Mouse (Mus musculus): Measurements from ENCODE around the gene Stpg1.

Stpg1 gene

DNA sequence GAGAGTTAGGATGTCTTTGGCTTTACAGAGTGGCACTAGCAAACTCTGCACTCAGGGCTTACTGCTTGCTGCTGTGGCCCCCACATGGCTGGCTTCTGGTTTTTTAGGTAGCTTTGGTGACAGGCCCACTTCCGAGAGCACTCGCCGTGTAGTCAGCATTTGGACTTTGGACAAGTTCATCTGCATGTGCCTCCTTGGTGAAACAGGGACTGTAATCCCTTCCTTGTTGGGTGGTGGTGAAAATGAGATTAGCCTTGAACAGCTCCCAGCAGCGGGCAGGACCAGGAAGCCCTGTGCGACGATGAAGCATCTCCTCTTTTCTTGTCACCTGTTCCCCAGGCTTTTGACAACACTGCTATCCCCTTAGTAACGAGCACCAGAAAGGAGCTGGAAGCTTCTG, 19.3 kb downstream of the Stpg1 start:
- DNase-seq (ENCODE audit: low spot score in 2 of 2) = no peak

- no peak for DNase-seq (ENCODE audit: low spot score in 2 of 2)
Observed at GRCm38 (mm10) chr4:135514925-135515324, 20.3 kb downstream of the Stpg1 start.

- peak in 1 of 2 experiments; percentile 42 for DNase-seq (ENCODE audit: low spot score in 2 of 2)
Observed at GRCm38 (mm10) chr4:135516351-135517316, 22.0 kb downstream of the Stpg1 start.

DNA sequence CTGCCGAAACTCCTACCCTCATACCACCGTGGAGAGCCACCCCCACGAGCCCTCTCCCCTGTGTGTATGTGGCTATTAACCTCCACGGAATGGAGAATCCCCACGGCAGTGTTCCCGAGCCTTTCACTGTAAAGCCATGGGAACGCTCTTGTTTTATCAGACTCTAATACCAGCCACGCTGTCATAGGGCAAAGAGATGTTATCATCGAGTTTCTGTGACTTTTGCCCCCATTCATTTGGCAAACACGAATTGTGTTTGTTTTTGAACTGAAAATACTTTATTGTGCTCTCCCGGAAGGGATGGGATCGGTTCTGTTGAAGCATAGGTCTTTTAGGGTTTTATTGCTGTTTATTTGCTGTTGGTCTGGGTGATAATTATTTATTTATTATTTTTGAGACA, 23.5 kb downstream of the Stpg1 start:
- DNase-seq (ENCODE audit: low spot score in 2 of 2) = no peak

GRCm38 (mm10) chr4:135520421-135520820, 25.8 kb downstream of the Stpg1 start:
- DNase-seq (ENCODE audit: low spot score in 2 of 2) = no peak

DNA sequence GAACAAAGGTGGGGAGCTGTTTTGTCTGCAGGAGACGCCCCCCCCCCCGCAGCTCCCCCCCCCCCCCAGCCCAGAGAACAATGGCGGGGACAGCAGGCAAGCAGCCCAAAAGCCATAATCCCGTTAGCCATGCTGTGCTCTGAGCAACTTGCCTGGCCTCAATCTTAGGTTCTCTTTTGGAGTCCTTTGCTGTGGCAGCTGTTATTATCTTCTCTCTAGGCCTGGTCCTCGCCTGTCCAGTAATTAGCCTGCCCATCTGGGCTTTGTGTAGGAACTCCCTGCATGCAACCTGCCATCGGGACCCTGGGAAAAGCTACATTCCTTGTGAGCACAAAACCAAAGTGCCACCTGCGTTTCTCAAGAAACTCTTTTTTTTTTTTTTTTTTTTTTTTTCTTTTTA, 29.3 kb downstream of the Stpg1 start:
- no peak for DNase-seq (ENCODE audit: low spot score in 2 of 2)

GRCm38 (mm10) chr4:135525057-135525456, 30.5 kb downstream of the Stpg1 start:
- no peak for DNase-seq (ENCODE audit: low spot score in 2 of 2)

DNA sequence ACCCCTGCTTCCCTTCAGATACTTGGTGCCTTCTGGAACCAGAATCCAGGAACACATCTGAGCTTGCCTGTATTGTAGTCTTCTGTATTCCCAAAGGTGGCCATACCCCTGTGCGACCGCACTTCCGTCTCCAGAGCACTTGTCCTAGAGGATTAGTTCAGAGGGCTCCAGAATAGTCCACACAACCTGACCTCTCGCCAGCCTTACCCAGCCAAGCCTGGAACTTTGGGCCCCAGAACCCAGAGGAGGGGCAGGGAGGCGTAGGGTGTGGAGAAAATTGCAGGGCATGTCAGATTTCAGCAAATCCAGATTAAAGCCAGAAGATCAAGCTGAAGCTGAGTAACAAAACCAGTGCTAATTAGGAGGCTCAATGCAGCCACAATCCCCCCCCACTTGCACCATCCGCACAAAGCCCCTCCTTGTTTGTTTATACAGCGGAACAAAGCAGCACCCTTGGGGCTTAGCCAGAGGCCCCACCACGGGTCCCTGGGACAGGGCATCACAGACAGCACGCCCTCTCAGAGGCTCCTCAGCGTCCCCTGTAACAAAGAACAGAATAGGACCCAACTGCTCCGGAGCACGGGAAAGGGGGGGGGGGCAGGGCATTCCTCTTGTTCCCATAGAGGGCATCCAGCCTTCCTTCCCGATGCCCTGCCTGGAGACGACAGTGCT, 31.6 kb downstream of the Stpg1 start:
- DNase-seq (ENCODE audit: low spot score in 2 of 2) = no peak

GRCm38 (mm10) chr4:135530270-135530669, 35.7 kb downstream of the Stpg1 start:
- DNase-seq (ENCODE audit: low spot score in 2 of 2) = no peak

DNA sequence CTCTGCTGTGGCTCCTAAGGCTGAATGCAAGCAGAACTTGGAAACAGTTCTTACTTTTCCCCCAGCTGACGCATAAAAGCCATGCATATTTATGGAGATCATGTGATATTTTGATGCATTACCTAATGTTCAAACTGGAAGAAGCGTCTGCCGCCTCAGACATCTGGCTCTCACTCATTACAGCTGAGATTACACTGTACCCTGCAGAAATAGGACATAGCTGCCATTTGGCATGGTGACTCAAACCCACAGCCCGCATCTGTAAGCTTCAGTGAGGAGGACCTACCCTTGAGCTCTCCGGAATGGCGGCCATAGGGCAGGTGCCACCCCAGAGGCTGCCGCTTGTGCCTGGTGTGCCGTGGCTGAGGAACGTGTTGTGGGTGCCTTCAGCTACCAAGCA, 36.6 kb downstream of the Stpg1 start:
- DNase-seq (ENCODE audit: low spot score in 2 of 2) = no peak

DNA sequence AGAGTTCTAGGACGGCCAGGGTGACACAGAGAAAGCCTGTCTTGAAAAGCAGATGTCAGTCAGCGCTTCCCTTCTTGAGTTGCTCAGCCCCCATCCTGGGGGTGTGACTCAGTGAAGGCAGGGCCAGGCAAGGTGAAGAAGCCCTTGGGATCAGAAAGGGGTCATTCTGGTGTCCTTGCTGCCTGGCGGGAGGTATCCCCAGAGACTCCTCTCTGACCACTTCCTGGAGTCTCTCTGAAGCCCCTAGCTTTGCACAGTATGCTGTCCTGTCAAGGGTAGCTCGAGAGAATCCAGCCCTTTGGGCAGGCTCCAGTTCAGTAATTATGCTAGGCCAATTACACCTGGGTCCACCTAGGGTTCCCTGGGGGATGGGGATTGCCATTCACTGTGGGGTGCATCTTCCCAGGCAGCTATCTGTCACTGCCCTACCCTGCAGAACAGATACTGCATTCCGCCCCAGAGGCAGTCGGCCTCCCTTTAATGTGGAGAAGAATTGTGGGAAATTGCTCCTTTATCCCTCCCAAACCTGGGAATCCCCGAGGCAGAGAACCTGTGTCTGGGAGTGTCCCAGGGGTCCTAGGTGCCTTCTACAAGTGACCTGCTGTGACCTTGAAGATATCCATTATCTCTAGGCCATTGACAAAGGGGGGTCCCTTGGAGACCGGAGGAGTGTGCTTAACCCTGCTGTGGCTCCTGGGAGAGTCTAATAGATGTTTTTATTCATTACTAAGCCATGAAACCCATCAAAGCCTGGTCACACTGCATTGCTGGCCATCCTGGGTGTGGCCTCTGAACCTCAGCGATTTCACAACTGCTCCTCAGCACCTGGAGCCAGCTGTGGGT, 37.4 kb downstream of the Stpg1 start:
- DNase-seq (ENCODE audit: low spot score in 2 of 2) = no peak

GRCm38 (mm10) chr4:135533001-135533400, 38.4 kb downstream of the Stpg1 start:
- no peak for DNase-seq (ENCODE audit: low spot score in 2 of 2)

DNA sequence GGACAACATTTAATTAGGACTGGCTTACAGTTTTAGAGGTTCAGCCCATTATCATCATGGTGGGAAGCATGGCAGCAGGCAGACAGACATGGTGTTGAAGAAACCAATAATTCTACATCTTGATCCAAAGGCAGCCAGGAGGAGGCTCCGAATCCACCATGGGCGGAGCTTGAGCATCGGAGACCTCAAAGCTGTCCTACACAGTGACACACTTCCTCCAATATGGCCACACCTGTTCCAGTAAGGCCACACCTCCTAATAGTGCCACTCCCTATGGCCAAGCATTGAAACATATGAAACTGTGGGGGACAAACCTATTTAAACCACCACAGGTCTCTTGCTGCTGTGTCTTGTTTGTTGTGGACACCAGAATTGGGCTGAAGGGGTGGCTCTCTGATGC, 40.4 kb downstream of the Stpg1 start:
- no peak for DNase-seq (ENCODE audit: low spot score in 2 of 2)

DNA sequence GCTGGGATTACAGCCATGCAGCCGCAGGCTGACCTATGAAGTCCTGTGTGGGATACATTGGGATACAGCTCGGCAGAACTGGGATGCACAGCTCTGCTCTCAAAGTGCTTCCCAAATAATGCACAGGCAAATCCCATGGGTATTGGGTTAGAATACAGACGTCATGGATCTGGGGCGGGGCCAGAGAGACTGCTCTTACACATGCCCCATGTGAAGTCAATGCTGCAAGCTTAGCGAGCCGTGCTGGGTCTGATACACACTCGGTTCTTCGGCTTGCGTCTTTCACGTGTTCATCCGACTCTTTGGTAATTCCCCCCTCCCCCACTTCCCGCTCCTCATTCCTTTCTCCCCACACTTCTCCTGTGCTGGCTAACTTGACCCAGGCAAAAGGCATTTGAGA, 44.5 kb downstream of the Stpg1 start:
- no peak for DNase-seq (ENCODE audit: low spot score in 2 of 2)

- DNase-seq (ENCODE audit: low spot score in 2 of 2) = no peak
Observed at GRCm38 (mm10) chr4:135540057-135540456, 45.5 kb downstream of the Stpg1 start.

DNA sequence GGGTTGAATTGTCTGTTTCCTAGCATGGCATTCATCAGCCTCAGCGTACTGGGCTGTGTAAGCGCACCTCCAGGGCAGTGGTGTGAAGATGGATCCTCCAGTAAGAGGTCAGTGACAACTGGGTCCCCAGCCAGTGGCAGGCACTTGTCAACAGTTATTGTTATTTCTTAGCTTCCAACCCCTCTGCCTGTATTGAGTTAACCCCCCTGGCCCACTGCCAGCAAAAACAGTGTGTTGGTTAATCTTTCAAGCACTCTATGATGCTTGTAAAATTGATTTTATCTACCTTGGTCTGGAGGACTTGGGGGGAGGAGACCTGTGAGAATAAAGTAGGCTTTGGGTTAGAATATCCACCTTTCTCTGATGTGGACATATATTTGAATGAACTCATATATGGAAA, 49.7 kb downstream of the Stpg1 start:
- DNase-seq (ENCODE audit: low spot score in 2 of 2) = no peak

- DNase-seq (ENCODE audit: low spot score in 2 of 2) = no peak
Observed at GRCm38 (mm10) chr4:135545080-135545511, 50.5 kb downstream of the Stpg1 start.

DNA sequence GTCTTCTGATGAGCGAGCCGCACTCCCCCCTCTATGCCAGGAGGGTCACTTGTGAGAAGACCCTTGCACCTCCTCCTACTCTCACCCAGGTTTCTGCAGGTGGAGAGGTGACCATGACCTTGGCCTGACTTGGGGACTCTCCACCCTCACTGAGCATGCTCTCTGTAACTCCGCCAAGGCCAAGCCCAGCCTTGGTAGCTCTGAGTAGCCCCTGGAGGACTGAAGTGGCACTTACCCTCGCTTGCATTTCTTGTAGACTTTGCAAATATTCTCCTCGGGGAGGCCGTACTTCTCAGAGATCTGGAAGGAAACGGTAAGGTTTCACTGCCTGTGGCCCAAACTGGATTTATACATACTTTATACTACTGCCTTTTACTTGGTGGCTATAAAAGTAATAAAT, 51.4 kb downstream of the Stpg1 start:
- no peak for DNase-seq (ENCODE audit: low spot score in 2 of 2)

- no peak for DNase-seq (ENCODE audit: low spot score in 2 of 2)
Observed at GRCm38 (mm10) chr4:135546793-135547192, 52.2 kb downstream of the Stpg1 start.

- DNase-seq (ENCODE audit: low spot score in 2 of 2) = no peak
Observed at GRCm38 (mm10) chr4:135547551-135547950, 53.0 kb downstream of the Stpg1 start.

GRCm38 (mm10) chr4:135548108-135548507, 53.5 kb downstream of the Stpg1 start:
- no peak for DNase-seq (ENCODE audit: low spot score in 2 of 2)

DNA sequence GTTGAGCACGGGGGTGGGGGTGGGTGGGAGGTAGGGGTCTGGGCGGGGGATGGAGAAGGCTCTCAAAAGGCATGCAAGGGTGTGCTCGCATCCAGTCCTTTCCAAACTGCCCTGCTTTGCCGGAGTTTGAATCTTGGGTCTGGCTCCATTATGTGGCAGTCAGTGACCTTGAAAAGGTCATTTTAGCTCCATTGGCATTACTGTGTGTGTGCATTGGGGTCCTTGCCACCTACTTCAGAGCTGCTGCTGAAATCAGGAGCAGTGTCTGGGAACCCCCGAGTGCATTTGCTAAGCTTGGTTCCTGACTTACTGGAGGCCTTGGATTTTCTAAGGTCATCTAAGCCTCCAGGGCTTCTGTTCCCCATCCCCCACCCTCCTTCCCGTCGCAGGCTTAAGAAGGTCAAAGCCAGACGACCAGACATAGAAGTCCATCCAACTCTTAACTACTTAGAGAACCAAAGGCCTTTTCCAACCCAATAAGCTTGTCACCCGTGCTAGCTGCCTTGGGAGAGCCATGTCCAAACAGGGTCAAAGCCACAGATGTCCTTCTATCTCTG, 54.0 kb downstream of the Stpg1 start:
- no peak for DNase-seq (ENCODE audit: low spot score in 2 of 2)

All from spleen, postnatal 14 days (tissue).